Mouse (Mus musculus) liver, adult 2 months (tissue): ENCODE results near the gene Atxn1. TPM values are rescaled to one million over a fixed set of nuclear protein-coding genes. Genes with fewer than 3 reads are reported as not detected.
A peak's percentile ranks its signal among the peaks of the same experiment; 100 is the strongest.

Experiments
- DNase-seq: peaks from one replicate; pipeline ENCODE4 v3.0.0-alpha.2; 2011; ENCODE audit warnings: low read depth, low spot score; ENCODE audit errors: extremely low read depth
- H3K27ac ChIP-seq: fragments of 200-500 bp; replicated peaks from 2 replicates; pipeline ENCODE4 v1.5.1; 2012; ENCODE audit warnings: low read depth, mild to moderate bottlenecking, control low read depth, inconsistent platforms, low read length; ENCODE audit not compliant: insufficient read depth
- H3K27me3 ChIP-seq: fragments of 200-500 bp; 2 replicates; pipeline ENCODE4 v1.6.1; 2012; ENCODE audit warnings: mild to moderate bottlenecking, moderate library complexity, low read length, inconsistent platforms; ENCODE audit not compliant: control insufficient read depth, insufficient read depth
- H3K36me3 ChIP-seq: fragments of 200-500 bp; 2 replicates; pipeline ENCODE4 v1.6.1; 2012; ENCODE audit warnings: low read length, inconsistent platforms; ENCODE audit not compliant: control insufficient read depth, insufficient read depth
- H3K4me1 ChIP-seq: fragments of 200-500 bp; 2 replicates; pipeline ENCODE4 v1.6.1; 2011; ENCODE audit warnings: low read length; ENCODE audit not compliant: control insufficient read depth, insufficient read depth
- H3K4me3 ChIP-seq: fragments of 200-500 bp; 2 replicates; pipeline ENCODE4 v1.5.1; 2011; ENCODE audit warnings: low read depth, mild to moderate bottlenecking, control low read depth, low read length, moderate library complexity; ENCODE audit not compliant: insufficient read depth
- H3K79me2 ChIP-seq: fragments of 200-500 bp; 2 replicates; pipeline ENCODE4 v1.6.1; 2012; ENCODE audit warnings: inconsistent platforms, mild to moderate bottlenecking, low read length, moderate library complexity; ENCODE audit not compliant: control insufficient read depth, insufficient read depth
- H3K9ac ChIP-seq: fragments of 200-500 bp; 2 replicates; pipeline ENCODE4 v1.6.1; 2012; ENCODE audit warnings: low read depth, mild to moderate bottlenecking, control low read depth, inconsistent platforms, low read length
- CTCF ChIP-seq: fragments of 200-500 bp; IDR thresholded peaks from 2 replicates; pipeline ENCODE4 v1.5.1; 2011; ENCODE audit warnings: low read depth, low read length, control low read depth
- POLR2A ChIP-seq: fragments of 200-500 bp; IDR thresholded peaks from 2 replicates; pipeline ENCODE4 v1.6.1; 2011; ENCODE audit warnings: low read length, control low read depth; ENCODE audit not compliant: insufficient read depth; ENCODE audit errors: extremely low read depth
- WGBS: fragments of 180-500 bp; shearing (Covaris S2); methylation state at CpG from one replicate; pipeline ENCODE4 v1.1.7; 2018; 5-methylcytosine and 5-hydroxymethylcytosine counted together
- polyA plus RNA-seq: library from polyadenylated mRNA; depleted of rRNA; stranded (reverse); fragments of >200 nt; gene quantifications from 2 replicates; pipeline ENCODE4 v1.2.3, GENCODE M21; 2012
- total RNA-seq: library from RNA; depleted of rRNA; stranded (reverse); fragments of >200 nt; gene quantifications from 2 replicates; pipeline ENCODE4 v1.2.3, GENCODE M21; 2014

The Atxn1 gene
- total and polyA plus RNA-seq, 2 experiments, result 7.7 to 7.8 TPM

GRCm38 (mm10) chr13:45693126-45693525 lies 271.7 kb downstream of the Atxn1 start:
- Histone ChIP-seq H3K4me1 (peaks cover 5% of the 10 kb centered on the region; the same call in 1 of the 2 replicates), H3K9ac (no peak overlapping the region), H3K79me2 (peaks cover 8% of the 10 kb centered on the region; the same call in 1 of the 2 replicates), H3K27me3 (no peaks in the 10 kb centered on the region), H3K27ac (no peak overlapping the region), H3K36me3 (peaks cover 5% of the 10 kb centered on the region), H3K4me3 (no peak overlapping the region)
- 82% methylated on average over 4 of the region's 4 CpGs for WGBS
- no peak for DNase-seq
- TF ChIP-seq POLR2A (no peak), CTCF (no peak)

DNA sequence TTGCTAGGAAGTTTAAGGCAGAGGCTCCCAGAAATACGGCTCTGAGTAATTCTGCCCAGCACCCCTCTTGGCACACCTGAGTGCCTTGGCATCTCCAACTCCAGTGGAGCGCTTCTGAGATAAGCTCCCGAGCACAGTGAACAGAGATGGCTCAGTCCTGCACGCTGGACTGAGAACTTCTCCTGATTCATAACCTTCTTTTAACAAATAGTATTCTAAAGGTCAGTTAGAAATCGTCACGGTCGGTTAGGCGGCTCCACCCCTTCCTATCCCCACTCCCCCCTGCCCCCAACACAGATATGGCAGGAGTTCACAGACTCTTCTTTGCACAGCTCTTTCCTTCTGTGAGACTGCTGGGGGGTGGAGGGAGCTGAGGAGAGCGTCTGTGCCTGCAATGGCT lies 272.4 kb downstream of the Atxn1 start:
- DNase-seq, result peak; percentile 20
- H3K27ac ChIP-seq, result no peak overlapping the region

GRCm38 (mm10) chr13:45690426-45690825 lies 274.4 kb downstream of the Atxn1 start:
- H3K79me2 ChIP-seq, result peaks cover 6% of the 10 kb centered on the region; the same call in 1 of the 2 replicates
- H3K4me3 ChIP-seq, result no peak overlapping the region
- no peak for DNase-seq
- TF ChIP-seq CTCF (no peak), POLR2A (no peak)
- H3K36me3 ChIP-seq, result no peaks in the 10 kb centered on the region; the same call in 1 of the 2 replicates
- WGBS, result 97% methylated on average over 1 of the region's 1 CpGs
- H3K27ac ChIP-seq, result no peak overlapping the region
- H3K4me1 ChIP-seq, result peaks cover 5% of the 10 kb centered on the region; the same call in 1 of the 2 replicates
- no peaks in the 10 kb centered on the region for H3K27me3 ChIP-seq
- H3K9ac ChIP-seq, result no peak overlapping the region

More for the DNA sequence above, 272.4 kb downstream of the Atxn1 start:
- Histone ChIP-seq H3K36me3 (peaks cover 5% of the 10 kb centered on the region), H3K9ac (no peak overlapping the region), H3K4me3 (no peak overlapping the region), H3K79me2 (peaks cover 5% of the 10 kb centered on the region; the same call in 1 of the 2 replicates), H3K27me3 (no peaks in the 10 kb centered on the region), H3K4me1 (peaks cover 5% of the 10 kb centered on the region; the same call in 1 of the 2 replicates)
- 34% methylated on average over 9 of the region's 9 CpGs for WGBS
- TF ChIP-seq POLR2A (no peak), CTCF (no peak)

- TF ChIP-seq POLR2A (no peak), CTCF (no peak)
- Histone ChIP-seq H3K27me3 (no peaks in the 10 kb centered on the region), H3K9ac (no peak overlapping the region), H3K27ac (no peak overlapping the region), H3K4me3 (no peak overlapping the region), H3K36me3 (no peaks in the 10 kb centered on the region), H3K79me2 (peaks cover 5% of the 10 kb centered on the region; the same call in 1 of the 2 replicates), H3K4me1 (peaks cover 5% of the 10 kb centered on the region; the same call in 1 of the 2 replicates)
- DNase-seq, result no peak
- 93% methylated on average over 2 of the region's 2 CpGs for WGBS
Measured at GRCm38 (mm10) chr13:45688864-45689263, 275.9 kb downstream of the Atxn1 start.

DNA sequence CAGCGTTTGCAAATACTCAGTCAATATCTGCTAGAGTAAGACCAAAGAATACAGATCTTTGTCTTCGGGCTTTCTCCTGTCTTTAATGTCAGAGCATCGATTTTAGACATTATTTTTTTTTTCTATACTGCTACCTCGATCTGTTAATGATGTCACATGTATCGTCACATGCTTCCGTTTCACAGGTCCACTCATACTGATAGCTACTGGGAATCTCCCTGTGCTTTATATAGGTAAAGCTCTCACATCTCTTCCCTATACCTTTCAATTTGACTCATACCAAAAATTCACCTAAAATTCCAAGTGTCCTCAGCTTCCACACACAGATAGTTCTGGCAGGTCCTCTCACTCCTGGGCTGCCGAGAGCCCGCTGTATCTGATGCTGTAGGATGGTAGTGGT lies 277.2 kb downstream of the Atxn1 start:
- Histone ChIP-seq H3K79me2 (peaks cover 5% of the 10 kb centered on the region; the same call in 1 of the 2 replicates), H3K27ac (no peak overlapping the region), H3K4me1 (no peaks in the 10 kb centered on the region), H3K9ac (no peak overlapping the region), H3K27me3 (no peaks in the 10 kb centered on the region), H3K4me3 (no peak overlapping the region), H3K36me3 (no peaks in the 10 kb centered on the region)
- 95% methylated on average over 8 of the region's 8 CpGs for WGBS
- DNase-seq, result no peak
- TF ChIP-seq POLR2A, result no peak
- TF ChIP-seq CTCF, result no peak

DNA sequence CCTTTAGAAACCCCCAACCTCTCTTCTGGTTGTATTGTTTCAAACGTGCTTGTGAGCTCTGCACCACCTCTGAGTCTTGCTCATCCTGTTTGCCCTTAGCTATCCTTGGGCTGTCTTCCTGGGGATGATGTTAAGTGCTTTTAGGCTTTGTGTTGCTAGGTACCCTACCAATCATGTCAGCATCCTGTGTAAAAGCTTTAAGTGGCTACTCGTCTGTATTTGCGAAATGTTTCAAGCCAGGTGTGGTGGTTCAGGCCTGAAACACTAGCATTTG lies 278.6 kb downstream of the Atxn1 start:
- WGBS, result 71% methylated on average over 3 of the region's 3 CpGs
- Histone ChIP-seq H3K27me3 (no peaks in the 10 kb centered on the region), H3K4me1 (no peaks in the 10 kb centered on the region), H3K27ac (no peak overlapping the region), H3K79me2 (peaks cover 5% of the 10 kb centered on the region; the same call in 1 of the 2 replicates), H3K9ac (no peak overlapping the region), H3K4me3 (no peak overlapping the region), H3K36me3 (no peaks in the 10 kb centered on the region; the same call in 1 of the 2 replicates)
- DNase-seq, result no peak
- no peak for TF ChIP-seq POLR2A
- TF ChIP-seq CTCF, result no peak
